Mouse (Mus musculus): ENCODE results near the gene 1700092M07Rik. TPM values are rescaled to one million over a fixed set of nuclear protein-coding genes. Genes with fewer than 3 reads are reported as not detected.
"Not testable (repeated sequence)": the region's sequence is repeated elsewhere in the genome, so short reads cannot be mapped to it uniquely, and the experiment has no call there.

1700092M07Rik gene
- total RNA-seq, 4 experiments from 2014 or later, result 2.0 to 3.3 (median 2.4) TPM; not detected in 1

DNA sequence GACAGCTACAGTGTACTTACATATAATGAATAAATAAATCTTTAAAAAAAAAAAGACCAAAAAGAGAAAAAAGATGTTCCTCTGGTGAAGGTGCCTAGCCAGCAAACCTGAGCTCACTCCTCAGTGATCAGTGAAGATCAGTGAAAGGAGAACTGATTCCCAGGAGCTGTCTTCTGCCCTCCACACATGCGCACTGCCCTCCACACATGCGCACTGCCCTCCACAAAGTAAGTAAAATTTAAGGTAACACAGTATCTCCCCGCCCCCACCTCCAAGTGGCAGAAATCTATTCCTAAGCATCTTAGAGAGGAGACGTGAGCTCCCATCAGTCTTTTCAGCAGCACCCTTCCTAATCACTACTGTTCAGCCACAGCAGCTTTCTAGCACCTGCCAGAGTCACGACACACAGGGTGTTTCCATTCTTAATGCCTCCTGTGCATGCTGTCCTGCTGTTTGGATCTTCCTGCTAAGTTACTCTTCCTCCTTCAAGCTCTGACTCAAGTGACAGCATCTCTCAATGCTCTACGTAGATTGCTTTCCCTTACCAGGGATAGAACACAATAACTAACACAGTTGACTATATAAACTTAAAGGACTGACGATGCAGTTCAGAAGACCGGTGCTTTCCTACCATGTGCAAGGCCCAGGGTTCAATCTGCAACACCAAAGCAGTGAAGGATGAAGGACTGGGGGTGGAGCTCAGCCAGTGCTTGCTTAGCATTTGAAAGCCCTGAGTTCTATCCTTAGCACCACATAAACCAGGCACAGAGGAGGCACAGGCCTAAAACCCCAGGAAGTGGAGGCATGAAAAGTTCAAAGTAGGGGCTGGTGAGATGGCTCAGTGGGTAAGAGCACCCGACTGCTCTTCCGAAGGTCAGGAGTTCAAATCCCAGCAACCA lies 24.4 kb upstream of the 1700092M07Rik start:
- no peak for DNase-seq (ENCODE audit: low spot score in 2 of 2)

DNA sequence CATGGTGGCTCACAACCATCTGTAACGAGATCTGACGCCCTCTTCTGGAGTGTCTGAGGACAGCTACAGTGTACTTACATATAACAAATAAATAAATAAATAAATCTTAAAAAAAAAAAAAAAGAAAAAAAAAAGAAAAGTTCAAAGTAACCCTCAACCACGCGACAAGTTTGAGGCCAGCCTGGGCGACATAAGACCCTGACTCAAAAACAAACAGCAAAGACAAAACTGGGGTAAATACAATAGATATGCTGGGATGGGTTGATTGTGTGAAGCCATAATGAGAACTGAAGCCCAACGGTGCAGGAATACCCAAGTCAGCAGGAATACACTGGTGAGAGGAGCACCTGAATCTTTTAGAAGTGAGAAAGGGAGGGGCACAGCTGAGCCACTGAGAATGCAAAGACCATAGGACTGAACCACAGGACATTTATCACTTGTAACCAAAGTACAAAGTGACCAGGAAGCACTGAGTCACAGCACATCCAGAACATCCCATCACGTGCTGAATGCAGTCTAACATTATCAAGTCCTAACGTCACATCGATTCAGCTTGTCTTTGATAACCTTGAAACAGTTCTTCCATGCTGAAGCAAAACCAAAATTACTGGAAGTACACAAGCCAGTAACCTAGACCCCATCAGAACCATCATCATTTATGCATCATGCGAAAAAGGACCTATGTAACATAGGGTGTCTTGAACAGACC lies 23.6 kb upstream of the 1700092M07Rik start:
- DNase-seq (ENCODE audit: low spot score in 2 of 2), result no peak

DNA sequence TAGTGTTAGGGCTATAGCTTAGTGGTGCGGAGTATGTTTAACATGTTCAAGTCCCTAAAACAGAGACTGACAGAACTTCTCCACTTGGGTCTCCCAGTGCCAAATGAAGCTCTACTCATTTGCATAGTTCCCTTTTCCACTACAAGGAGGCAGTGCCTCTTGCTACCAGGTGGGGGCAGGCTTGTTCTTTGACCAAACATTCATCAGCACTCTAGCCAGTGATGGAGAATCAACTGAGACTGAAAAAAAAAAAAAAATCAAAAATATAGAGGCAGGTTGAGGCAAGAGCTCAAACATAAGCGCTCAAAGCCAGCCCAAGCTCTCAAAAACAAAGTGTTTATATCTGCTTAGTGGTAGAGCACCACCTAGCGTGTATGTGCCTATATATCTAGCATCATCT lies 22.2 kb upstream of the 1700092M07Rik start:
- no peak for DNase-seq (ENCODE audit: low spot score in 2 of 2)

DNA sequence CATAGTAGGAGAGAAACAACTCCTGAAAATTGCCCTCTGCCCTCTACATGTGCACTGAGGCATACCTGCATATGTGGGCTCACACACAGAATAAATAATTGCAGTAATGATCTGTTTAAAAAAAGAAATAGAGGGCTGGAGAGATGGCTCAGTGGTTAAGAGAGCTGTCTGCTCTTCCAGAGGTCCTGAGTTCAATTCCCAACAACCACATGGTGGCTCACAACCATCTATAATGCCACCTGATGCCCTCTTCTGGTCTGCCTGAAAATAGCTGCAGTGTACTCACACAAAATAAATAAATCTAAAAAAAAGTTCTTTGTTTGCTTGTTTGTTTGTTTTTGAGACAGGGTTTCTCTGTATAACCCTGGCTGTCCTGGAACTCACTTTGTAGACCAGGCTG lies 21.5 kb upstream of the 1700092M07Rik start:
- not testable (repeated sequence) for DNase-seq (ENCODE audit: low spot score in 2 of 2)

DNA sequence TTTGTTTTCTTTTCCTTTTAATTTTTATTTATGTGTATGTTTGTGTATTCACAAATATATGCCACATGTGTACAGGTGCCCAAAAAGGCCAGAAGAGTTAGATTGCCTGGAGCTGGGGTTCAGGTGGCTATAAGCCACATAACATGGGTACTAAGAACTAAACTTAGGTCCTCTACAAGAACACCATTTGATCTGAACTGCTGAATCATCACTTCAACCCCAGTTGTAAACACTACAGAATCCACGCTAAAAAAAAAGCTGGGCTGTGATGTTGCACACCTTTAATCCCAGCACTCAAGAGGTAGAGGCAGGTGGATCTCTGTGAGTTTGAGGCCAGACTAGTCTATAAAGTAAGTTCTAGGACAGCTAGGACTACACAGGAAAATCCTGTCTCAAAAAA lies 19.1 kb upstream of the 1700092M07Rik start:
- DNase-seq (ENCODE audit: low spot score in 2 of 2), result no peak

DNA sequence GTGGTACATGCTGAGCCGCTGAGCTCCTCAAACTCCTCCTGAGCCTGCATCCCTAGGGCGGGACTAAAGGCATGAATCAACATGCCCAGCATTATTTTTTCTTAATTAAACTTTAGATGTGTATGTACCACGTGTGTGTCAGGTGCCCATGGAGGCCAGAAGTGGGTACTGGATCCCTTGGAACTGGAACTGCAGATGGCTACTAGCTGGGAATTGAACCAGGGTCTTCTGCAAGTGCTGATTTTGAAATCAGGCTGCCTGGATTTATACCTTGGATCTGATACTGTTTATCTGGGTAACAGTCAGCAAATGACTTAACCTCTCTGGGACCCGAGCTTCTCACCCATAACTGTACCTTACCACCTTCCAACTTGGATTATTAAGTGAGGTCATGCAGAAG lies 18.5 kb upstream of the 1700092M07Rik start:
- DNase-seq (ENCODE audit: low spot score in 2 of 2), result no peak

DNA sequence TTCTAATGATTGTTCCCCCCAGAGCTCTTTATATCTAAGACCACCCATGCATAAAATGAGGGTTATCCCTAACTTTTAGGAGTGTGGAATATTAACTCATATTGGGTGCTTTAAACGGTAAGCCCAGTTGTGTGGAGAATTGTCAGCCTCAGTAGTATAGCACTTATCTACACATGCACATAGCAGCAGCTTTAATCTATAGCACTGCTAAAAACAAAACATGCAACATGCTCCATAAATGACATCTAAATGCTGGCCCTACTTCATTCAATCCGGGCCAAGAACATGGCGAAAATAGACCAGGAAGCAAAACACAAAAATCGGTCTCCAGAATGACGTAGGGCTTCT lies 18.0 kb upstream of the 1700092M07Rik start:
- DNase-seq (ENCODE audit: low spot score in 2 of 2), result no peak

DNA sequence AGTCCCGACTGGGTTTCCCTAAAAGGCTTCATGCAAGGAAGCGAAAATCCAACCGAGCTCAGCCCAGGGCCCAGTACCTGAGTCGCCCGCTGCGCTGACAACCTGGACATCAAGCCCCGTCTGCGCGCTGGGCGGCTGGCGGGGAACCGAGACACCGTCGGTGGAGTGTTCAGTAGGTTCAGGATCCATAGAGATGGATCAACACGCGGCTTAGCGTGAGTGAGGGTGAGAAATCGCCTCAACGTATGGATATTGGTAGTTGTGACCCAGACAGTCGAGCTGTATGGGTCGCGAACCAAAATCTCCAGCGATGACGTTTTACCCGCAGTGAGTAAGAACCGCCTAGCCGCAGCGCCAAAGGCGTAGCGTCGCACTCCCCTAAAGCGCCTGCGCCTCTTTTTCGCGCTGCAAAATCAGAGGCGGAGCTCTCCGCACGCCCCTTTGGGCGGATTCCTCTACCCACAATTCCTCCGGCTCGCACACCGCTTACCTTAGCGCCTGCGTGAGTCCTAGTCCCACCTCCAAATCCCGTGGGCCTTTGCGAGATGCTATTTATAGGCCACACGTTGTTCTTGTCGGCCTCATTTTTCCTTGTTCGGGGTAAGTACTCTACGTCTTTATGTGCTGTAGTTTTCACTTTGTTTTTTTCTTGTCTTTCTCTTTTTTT lies 17.5 kb upstream of the 1700092M07Rik start, which contains the start of gene Slc3a2:
Gene Slc3a2, minus strand, starts transcription at position 463 of the 667 bp plus-strand sequence.
- peak; percentile 97 for DNase-seq (ENCODE audit: low spot score in 2 of 2)

DNA sequence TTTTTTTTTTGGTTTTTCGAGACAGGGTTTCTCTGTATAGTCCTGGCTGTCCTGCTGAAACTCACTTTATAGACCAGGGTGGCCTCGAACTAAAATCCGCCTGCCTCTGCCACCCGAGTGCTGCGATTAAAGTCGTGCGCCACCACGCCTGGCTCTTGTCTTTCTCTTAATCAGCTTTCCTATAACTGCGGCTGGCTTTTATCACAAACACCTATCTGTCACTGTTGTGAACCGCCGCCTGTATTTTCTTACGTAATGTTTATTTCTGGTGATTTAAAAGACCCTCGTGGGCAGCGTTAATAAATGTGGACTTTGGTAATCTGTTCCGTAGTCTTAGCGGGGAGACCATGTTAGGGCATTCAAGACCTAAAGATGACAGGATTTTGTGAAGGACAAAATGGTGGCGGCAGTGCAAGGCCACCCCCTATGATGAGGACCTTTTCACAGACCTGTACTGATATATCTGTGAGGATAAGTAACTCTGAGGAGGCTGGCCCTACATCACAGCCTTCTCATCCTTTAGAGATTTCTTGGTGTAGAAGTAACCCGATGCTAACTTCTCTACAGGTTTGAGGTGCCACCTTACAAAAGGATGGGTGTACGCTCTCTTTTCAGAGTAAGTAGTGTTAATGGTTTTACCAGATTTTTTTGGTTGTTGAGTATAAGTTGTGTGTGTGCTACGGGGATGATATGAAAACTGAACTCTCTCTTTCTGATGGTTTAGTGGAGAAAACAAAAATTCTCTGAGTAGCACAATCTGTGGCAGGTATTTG lies 16.8 kb upstream of the 1700092M07Rik start:
- no peak for DNase-seq (ENCODE audit: low spot score in 2 of 2)

DNA sequence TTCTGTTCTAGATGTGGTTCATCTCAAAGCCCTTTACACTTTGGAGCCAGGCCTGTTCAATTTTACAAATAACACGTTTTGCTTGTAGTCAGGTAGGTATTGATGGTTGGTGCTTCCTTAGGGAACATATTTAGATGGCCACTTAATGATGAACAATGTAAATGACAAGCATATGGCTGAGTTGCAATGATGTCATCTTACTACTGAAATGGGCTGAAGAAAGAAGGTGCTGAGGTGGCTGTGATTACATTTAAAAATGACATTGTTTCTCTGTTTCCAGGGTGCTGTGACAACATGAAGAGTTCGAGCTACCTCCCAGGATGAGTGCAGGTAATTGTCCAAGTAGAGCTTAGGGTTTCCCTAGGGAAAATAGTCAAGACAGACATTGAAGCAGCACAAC lies 16.1 kb upstream of the 1700092M07Rik start:
- no peak for DNase-seq (ENCODE audit: low spot score in 2 of 2)

DNA sequence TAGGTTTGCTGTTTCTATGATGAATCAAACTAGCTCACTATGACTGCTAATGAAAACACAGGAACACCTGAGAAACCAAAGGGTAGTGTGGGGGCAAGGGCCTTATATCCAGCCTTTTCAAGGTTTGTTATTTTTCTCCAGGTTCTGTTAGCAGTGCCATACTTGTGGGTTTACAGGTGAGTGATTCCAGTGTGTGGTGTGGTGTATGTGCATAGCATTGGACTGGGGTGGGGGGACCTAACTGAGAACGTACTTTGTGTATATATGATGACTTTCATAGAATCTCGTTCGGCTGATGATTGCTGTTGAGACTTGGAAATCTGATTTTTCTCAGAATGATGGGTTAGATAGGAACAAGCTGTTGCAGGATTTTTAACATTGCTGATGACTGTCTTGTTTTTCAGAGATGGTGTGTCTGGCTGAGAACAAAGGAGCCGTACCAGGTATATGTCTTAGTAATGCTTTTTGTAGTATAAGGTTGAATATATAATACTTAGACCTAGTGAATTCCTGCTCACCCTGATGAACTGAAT lies 15.4 kb upstream of the 1700092M07Rik start:
- no peak for DNase-seq (ENCODE audit: low spot score in 2 of 2)

DNA sequence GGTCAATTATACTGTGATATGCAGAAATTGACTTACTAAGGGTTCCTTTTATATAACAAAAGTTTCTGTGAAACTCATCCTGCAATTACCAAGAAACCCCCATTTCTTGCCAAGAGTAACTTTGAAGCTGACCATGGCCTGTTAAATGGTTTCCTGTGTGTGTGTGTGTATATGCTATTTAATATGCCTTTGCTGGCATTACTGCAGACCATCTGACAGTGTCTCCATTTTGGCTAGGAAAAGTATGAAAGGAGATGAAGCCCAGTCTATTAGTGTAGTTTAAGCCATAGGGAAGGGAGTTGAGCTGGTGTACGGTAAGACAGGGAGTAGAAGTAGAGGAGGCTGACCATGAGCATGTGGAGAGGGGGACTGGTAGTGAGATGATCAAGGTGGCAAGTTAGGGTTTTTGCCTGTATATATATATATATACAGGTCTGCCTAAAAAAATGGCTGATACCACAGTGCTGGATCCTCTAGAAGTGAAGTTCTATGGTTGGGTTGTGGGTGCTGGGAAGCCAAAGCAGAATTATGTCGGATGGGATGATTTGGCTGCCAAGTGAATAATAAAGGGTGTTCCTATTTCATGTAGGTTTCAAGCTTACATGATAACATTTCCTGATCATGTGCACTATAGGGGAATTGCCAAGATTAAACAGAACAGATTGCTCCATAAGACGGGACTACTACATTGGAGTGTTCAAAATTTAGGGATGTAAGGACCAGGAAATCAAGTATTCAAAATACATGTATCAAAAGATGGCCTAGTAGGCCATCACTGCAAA lies 13.7 kb upstream of the 1700092M07Rik start:
- DNase-seq (ENCODE audit: low spot score in 2 of 2), result no peak

DNA sequence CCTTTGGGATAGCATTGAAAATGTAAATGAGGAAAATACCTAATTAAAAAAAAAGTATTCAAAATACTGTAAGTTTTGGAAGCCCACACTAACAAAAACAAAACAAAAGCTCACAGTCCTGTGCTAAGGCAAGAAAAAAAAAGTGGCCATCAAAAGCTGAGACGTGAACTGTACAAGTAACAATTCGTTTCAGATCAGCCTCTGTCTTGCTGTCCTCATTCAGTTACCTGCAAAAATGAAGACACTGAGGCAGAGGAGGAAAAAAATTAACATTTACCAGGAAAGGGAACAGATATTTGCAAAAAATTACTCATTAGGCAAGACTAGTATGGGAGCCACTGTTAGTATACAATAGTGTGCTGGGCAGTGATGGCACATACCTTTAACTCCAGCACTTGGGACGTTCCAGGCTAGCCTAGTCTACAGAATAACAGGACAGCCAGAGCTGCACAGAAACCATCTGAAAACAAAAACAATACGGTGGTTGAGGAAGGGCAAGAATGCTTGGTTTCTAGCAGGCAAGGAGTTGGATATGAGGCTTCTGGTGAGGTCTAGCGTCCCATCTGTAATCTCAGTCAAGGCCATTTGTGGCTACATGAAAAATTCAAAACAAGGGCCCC lies 12.9 kb upstream of the 1700092M07Rik start:
- DNase-seq (ENCODE audit: low spot score in 2 of 2), result no peak

DNA sequence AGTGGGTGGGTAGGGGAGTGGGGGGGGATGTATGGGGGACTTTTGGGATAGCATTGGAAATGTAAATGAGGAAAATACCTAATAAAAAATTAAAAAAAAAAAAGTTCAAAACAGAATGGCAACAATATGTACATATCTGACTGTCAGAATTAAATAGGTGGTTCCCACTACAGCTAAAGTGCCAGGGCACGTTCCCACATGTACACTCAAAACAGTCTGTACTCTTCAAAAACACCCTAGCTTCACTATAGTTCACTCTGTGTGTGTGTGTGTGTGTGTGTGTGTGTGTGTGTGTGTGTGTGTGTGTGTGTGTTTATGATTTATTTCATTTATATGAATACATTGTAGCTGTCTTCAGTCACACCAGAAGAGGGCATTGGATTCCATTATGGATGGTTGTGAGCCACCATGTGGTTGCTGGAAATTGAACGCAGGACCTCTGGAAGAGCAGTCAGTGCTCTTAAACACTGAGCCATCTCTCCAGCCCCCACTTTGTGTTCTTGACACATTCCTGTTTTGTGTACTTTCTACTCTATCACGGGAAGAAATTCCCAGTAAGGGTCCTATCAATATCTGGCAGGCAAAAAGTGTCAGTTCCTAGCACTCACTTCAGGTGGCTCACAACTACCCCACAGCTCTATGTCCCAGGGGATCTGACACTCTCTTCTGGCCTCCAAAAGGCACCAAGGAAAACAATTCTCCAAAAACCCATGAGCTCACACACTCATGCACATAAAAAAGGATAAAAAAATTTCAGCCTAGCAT lies 12.0 kb upstream of the 1700092M07Rik start:
- not testable (repeated sequence) for DNase-seq (ENCODE audit: low spot score in 2 of 2)

DNA sequence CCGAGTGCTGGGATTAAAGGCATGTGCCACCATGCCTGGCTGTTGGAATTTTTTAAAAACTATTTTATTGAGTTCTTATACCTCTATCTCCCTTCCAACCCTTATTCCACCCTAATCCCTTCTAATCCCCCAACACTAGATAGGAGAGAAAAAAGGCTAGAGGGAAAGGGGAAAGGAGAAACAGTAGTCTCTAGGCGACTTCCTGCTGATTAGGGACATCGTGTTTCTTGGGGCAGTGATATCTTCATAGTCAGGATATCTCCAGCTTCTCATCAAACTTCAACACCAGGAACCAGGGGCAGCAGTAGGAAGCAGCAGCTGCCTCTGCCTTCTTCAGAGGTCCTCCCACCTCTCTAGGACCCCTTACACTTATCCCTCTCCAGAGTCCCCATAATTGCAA lies 6.2 kb upstream of the 1700092M07Rik start:
- DNase-seq (ENCODE audit: low spot score in 2 of 2), result no peak

DNA sequence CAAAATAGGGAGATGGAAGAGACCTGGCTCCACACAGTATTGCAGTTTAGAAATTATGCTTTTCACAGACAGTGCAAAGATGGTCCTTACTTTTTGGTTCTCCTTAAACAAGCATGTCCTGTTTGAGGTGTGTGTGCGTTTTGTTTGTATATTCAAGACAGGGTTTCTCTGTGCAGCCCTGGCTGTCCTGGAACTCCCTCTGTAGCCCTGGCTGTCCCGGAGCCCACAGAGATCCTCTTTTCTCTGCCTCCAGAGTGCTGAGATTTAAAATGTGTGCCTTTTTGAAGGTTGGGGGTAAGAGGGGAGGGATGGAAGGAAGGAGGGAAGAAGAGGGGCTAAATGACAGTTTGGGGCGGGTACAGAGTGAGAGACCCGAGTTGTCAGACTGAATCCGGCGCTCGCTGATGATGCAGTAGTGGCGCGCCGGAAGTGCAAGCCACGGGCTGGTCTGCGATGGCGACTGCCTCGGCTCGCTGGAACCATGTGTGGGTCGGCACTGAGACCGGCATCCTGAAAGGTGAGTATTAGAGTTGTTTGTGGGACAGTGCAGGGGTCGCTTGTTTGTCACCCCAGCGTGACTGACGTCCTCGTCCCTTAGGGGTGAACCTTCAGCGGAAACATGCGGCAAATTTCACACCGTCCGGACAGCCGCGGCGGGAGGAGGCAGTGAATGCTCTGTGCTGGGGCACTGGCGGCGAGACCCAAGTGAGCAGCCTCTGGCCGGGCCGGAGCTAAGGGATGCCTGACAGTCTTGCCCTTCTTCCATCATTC lies 4.9 kb upstream of the 1700092M07Rik start, which contains the start of gene Wdr74:
Gene Wdr74, plus strand, starts transcription at position 439 of the 771 bp plus-strand sequence.
- peak; percentile 89 to 90 for DNase-seq (ENCODE audit: low spot score in 2 of 2)

DNA sequence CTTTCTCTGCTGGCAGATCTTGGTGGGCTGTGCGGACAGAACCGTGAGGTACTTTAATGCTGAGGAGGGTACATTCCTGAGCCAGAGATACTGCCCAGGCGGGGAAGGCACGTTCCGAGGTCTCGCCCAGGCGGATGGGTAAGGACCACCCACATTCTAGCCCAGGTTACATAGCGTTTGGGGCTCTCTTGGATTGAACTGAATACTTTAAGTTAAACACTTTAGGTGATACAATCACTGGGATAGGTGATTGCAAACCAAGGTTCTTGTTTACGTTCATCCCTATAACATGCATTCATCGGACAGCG lies 4.4 kb upstream of the 1700092M07Rik start:
- no peak for DNase-seq (ENCODE audit: low spot score in 2 of 2)

DNA sequence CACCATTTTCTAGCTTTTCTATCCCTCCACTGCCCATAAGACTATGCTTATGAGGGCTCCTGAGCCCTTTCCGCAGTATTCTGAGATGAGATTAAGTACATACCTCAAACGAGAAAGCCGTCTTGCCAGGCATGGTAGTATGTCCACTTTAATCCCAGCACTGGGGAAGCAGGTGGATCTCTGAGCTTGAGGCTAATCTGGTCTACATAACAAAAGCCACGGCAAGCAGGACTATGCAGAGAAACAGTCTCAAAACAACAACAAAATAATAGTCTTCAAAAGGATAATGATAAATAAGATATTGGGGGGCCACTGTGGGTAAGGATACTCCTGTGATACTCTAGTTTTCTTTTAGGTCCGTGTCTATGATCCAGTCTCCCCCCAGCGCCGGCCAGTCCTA lies 1.6 kb upstream of the 1700092M07Rik start:
- DNase-seq (ENCODE audit: low spot score in 2 of 2), result no peak

Measured in layer of hippocampus, adult 8-10 months (tissue).